Mouse (Mus musculus) forebrain, embryonic 13.5 days (tissue): ENCODE data around the gene Tsacc. TPM values are rescaled to one million over a fixed set of nuclear protein-coding genes. Genes with fewer than 3 reads are reported as not detected.

Experiments used
- ATAC-seq: fragments of 200-750 bp; cut with Nextera tagmentation; 2 replicates; pipeline ENCODE4 v1.8.0; 2017
- H3K27ac ChIP-seq: fragments of 300-500 bp; sonication (generic); 2 replicates; pipeline ENCODE4 v1.5.1; 2015; ENCODE audit warnings: inconsistent platforms, mild to moderate bottlenecking, moderate library complexity
- H3K27me3 ChIP-seq: fragments of 300-500 bp; sonication (generic); 2 replicates; pipeline ENCODE4 v1.6.1; 2015; ENCODE audit warnings: mild to moderate bottlenecking, inconsistent platforms
- H3K36me3 ChIP-seq: fragments of 300-500 bp; sonication (generic); 2 replicates; pipeline ENCODE4 v1.6.1; 2015; ENCODE audit warnings: mild to moderate bottlenecking, inconsistent platforms; ENCODE audit not compliant: poor library complexity, severe bottlenecking
- H3K4me1 ChIP-seq: fragments of 300-500 bp; sonication (generic); 2 replicates; pipeline ENCODE4 v1.6.1; 2015; ENCODE audit warnings: inconsistent platforms
- H3K4me2 ChIP-seq: fragments of 300-500 bp; sonication (generic); 2 replicates; pipeline ENCODE4 v1.6.1; 2015; ENCODE audit warnings: inconsistent platforms, mild to moderate bottlenecking, moderate library complexity
- H3K4me3 ChIP-seq: fragments of 300-500 bp; sonication (generic); 2 replicates; pipeline ENCODE4 v1.5.1; 2015; ENCODE audit warnings: mild to moderate bottlenecking, inconsistent platforms
- H3K9ac ChIP-seq: fragments of 300-500 bp; sonication (generic); 2 replicates; pipeline ENCODE4 v1.6.1; 2015; ENCODE audit warnings: mild to moderate bottlenecking, inconsistent platforms
- H3K9me3 ChIP-seq: fragments of 300-500 bp; sonication (generic); replicated peaks from 2 replicates; pipeline ENCODE4 v1.6.1; 2016; ENCODE audit warnings: inconsistent platforms
- WGBS: fragments of 180-500 bp; shearing (Covaris S2); methylation state at CpG from one replicate; pipeline ENCODE4 v1.1.7; 2015; 5-methylcytosine and 5-hydroxymethylcytosine counted together
- polyA plus RNA-seq: library from polyadenylated mRNA; unstranded; fragments of >200 nt; fragmentation: Nextera tagmentation; extraction: Ambion mirVana; gene quantifications from 2 replicates; pipeline ENCODE4 v1.2.1, GENCODE M21; 2015

Gene Tsacc
- 11.9 and 12.3 TPM in 2 replicates for polyA plus RNA-seq

DNA sequence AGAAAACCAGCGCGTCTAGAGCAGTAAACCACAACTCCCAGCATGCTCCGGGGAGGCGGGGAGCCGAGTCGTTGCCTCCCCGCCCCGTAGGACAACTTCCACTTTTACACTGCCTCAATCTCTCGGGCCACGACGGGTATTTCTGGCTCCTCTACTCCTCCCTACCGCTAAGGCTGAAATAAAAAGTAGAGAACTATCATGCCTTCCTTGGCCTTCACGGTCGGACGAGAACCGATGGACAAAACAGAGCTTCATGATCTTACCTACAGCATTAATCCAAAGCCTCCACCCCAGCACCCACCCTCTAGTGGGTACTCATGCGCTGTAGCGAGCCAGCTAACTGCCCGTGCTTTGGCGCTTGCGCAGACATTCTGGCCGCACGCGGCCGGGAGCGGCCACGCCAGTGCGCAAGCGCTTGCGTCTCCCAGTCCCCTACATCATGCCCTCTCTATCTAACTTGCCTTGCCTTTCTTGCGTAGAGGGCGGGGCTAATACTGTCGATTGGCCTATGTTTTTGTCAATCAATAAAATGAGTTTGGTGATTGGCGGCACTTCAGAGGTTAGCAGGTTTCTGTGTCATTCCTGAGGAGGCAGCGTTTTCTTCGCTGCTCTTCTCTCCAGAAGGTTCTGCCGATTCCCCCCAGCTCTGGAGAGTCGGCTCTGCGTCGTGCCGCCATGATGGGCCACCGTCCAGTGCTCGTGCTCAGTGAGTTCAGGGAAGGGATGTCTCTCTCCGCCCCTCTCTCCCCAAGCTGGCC is at the start of gene Tsacc, which contains the start of gene Cct3:
TSS of gene Tsacc (minus strand) at position 439 of the 758 bp plus-strand sequence.
TSS of gene Cct3 (plus strand) at position 556 of the 758 bp plus-strand sequence.
- ATAC-seq: peak; percentile 99
- H3K27ac ChIP-seq: peak within 1 kb of the TSS; percentile 91
- peak within 1 kb of the TSS; percentile 83 for H3K9ac ChIP-seq
- H3K4me1 ChIP-seq: peaks cover 26% of the 10 kb centered on the region
- peak within 1 kb of the TSS; percentile 76 for H3K4me3 ChIP-seq
- peak within 1 kb of the TSS; percentile 89 for H3K4me2 ChIP-seq
- WGBS: under 1% methylated on average over 43 of the region's 44 CpGs
- H3K36me3 ChIP-seq: peaks cover 29% of the 10 kb centered on the region
- no peaks in the 10 kb centered on the region for H3K27me3 ChIP-seq
- H3K9me3 ChIP-seq: no peaks in the 10 kb centered on the region

DNA sequence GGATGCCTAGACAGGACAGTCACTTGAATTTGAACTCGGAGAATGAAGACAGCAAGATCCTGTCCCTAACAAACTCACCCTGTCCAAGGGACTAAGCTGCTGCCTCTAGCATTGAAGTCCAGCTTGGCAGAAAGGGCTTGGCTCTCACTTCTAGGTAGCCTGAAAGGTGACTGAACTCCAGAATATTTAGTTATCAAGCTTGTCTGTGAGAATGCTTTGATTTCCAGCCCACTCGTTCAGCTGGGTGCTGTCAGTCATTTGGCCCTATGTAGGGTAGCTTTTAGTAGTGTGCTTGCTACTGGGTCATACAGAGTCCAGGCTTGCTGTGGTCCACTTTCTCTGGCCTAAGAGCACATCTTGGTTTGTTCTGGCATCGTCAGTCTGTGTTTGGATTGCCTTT is 42.2 kb upstream of the Tsacc start:
- Histone ChIP-seq H3K36me3 (peaks cover 29% of the 10 kb centered on the region), H3K4me1 (peaks cover 31% of the 10 kb centered on the region), H3K9me3 (no peaks in the 10 kb centered on the region), H3K27ac (no peak overlapping the region), H3K9ac (no peak overlapping the region), H3K4me3 (no peak overlapping the region), H3K4me2 (no peak overlapping the region), H3K27me3 (no peaks in the 10 kb centered on the region)
- 78% methylated on average over 3 of the region's 3 CpGs for WGBS
- ATAC-seq: no peak

DNA sequence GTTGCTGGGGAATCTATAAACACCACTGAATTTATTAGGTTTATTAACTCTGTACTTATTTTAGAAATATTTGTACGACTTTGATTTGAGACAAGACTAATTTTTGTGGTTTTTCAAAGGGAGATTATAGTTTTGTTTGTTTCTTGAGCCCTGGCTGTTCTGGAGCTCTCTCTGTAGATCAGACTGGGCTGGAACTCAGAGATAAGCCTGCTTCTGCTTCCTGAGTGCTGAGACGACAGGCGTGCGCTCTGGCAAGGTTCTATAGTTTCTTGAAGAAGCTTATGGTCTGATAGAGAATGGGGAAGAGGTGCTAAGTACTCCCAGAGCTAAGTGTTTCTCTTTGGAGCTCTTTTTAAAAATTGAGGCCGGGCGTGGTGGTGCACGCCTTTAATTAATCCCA is 41.5 kb upstream of the Tsacc start:
- Histone ChIP-seq H3K4me3 (no peak overlapping the region), H3K4me1 (peaks cover 31% of the 10 kb centered on the region), H3K4me2 (no peak overlapping the region), H3K9ac (no peak overlapping the region), H3K36me3 (peaks cover 22% of the 10 kb centered on the region), H3K27me3 (no peaks in the 10 kb centered on the region), H3K27ac (no peak overlapping the region), H3K9me3 (no peaks in the 10 kb centered on the region)
- ATAC-seq: no peak
- WGBS: 97% methylated on average over 7 of the region's 7 CpGs

DNA sequence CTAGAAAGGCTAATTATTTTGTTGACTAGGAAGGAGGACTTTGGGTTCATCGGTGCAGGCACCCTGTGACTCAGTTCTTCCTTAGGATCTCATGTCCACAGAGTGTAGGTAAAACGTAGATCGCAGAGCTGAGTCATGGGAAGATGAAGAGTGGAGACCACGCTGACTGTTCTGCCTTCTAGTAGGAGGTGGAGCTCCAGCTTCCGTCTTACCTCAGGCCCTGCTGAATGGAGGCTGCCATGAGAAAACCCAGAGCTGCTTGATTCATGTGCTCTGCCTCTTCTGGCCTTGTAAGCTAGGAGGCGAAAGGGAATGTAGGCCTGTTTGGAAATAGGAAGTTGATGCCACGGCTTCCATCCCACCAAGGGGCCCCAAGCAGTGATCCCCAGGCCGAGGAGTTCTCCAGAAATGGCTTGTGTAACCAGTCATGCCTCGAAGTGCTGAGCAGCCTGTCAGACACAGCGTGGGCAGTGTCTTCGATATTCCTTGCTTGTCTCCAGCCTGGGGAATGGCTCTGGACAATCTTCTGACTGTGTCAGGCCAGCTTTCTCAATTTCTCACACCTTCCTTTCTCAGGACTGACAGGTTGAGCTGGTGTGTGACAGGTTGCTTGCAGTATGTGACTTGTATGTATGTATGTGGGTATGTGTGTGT is 40.7 kb upstream of the Tsacc start:
- ATAC-seq: no peak
- Histone ChIP-seq H3K27ac (no peak overlapping the region; the same call in 1 of the 2 replicates), H3K36me3 (peaks cover 14% of the 10 kb centered on the region), H3K9ac (peak overlapping the region; percentile 45), H3K9me3 (no peaks in the 10 kb centered on the region), H3K4me2 (peak overlapping the region; percentile 76), H3K27me3 (no peaks in the 10 kb centered on the region), H3K4me3 (peak overlapping the region; percentile 85; the same call in 1 of the 2 replicates), H3K4me1 (peaks cover 31% of the 10 kb centered on the region)
- WGBS: 84% methylated on average over 11 of the region's 11 CpGs

DNA sequence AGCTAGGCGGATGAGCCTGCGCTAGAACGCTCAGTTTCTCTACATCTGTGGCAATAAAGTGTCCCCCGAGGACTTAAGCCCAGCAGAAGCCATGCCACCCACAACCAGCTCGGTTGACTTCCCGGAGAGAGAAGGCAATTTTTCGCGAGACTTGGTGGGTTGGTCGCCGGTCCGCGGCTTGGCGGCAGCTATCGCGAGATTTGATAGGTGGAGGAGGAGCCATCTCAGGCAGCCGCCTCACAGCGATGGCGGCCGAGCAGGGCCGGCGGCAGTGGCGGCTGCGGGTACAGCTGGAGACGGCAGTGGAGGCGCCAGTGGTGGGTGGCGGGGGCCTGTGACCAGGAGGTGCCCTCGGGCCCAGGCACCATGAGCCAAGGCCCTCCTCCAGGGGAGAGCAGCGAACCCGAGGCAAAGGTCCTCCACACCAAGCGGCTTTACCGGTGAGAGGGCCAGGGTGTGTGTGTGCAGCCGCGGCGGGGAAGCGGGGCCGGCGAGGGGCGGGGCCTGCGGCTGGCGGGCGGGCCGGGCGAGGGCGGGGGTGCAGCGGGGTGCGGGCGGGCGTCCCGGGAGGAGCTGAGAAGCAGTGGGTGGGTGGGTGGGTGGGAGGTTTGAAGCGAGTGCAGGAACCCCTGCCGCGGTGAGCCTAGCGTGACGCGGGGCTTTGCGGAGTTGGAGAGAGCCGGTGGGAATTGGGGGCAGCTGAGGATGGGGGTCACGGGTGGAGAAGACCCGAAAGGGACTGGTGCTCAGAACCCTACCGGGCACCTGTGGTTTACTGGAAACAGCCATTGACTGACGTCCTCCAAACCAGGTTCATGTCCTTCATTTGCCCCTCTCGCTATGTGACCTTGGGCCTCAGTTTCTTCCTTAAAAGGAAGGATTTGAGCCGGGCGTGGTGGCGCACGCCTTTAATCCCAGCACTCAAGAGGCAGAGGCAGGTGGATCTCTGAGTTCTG is 39.5 kb upstream of the Tsacc start, which contains the start of the genes Tmem79 and Smg5:
TSS of gene Tmem79 (minus strand) at position 91 of the 956 bp plus-strand sequence.
TSS of gene Smg5 (plus strand) at position 203 of the 956 bp plus-strand sequence.
- H3K9me3 ChIP-seq: no peaks in the 10 kb centered on the region
- H3K4me3 ChIP-seq: peak within 1 kb of the TSS; percentile 85
- ATAC-seq: peak; percentile 97
- H3K4me2 ChIP-seq: peak within 1 kb of the TSS; percentile 76
- H3K9ac ChIP-seq: peak within 1 kb of the TSS; percentile 93
- peak within 1 kb of the TSS; percentile 94 for H3K27ac ChIP-seq
- 4% methylated on average over 48 of the region's 66 CpGs for WGBS
- 0 out of 2 replicates have a peak, but pooled peaks cover 3% of the 10 kb centered on the region for H3K36me3 ChIP-seq
- H3K4me1 ChIP-seq: peaks cover 31% of the 10 kb centered on the region
- no peaks in the 10 kb centered on the region for H3K27me3 ChIP-seq

DNA sequence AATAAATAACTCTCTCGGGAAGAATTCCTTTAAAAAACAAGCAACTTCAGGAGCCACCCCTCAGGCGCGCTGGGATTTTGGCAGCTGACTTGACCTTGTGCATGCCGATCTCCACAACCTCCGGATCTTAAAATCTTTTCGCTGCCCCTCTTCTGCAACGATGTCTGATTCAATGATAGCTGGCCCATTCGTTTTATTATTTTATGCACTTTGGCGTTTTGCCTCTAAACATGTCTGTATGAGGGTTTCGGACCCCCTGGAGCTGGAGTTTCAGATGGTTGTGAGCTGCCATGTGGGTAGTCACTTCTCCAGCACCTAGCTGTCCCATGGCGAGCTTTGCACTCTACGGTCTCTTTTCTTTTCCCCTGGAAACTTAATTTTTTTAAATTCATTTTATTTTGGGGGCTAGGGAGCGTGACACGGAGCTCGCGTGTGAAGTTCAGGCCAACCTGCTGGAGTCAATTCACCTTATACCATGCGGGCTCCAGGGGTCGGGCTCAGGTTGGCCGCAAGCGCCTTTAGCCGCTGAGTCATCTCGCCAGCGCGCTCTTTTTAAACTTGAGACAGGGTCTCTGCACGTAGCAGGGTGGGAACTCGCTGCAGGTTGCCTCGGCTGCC is 38.7 kb upstream of the Tsacc start:
- Histone ChIP-seq H3K4me1 (peaks cover 31% of the 10 kb centered on the region), H3K9me3 (no peaks in the 10 kb centered on the region), H3K36me3 (0 out of 2 replicates have a peak, but pooled peaks cover under 1% of the 10 kb centered on the region), H3K4me2 (peak overlapping the region; percentile 76), H3K4me3 (peak overlapping the region; percentile 85), H3K27ac (peak overlapping the region; percentile 94), H3K27me3 (no peaks in the 10 kb centered on the region), H3K9ac (peak overlapping the region; percentile 93)
- WGBS: 2% methylated on average over 27 of the region's 27 CpGs
- peak; percentile 68 for ATAC-seq

DNA sequence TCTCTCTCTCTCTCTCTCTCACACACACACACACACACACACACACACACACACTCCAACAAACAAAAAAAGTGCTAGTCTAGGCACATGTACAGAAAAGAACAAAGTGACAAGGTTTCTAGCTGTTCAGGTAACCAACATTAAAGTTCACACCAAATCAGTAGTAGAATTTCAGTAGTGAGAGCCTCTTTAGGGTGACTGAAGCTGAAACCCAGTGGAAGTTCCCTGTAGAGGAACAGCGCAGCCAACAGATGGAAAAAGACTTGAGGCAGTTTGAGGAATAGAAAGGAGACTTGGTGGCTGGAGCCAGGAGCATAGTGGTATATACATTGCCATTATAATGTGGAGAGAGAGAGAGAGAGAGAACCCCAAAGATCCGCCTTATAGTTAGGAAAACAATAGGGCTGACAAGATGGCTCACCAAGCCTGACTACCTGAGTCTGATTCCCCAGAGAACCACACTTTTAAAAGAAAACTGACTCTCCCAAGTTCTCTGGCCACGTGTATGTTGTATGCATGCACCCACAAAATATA is 38.2 kb upstream of the Tsacc start:
- Histone ChIP-seq H3K4me3 (peak overlapping the region; percentile 85), H3K4me2 (peak overlapping the region; percentile 76), H3K36me3 (no peaks in the 10 kb centered on the region), H3K27ac (no peak overlapping the region), H3K9me3 (no peaks in the 10 kb centered on the region), H3K4me1 (peaks cover 31% of the 10 kb centered on the region), H3K9ac (peak overlapping the region; percentile 93), H3K27me3 (no peaks in the 10 kb centered on the region)
- ATAC-seq: no peak
- WGBS: 39% methylated on average over 3 of the region's 3 CpGs

DNA sequence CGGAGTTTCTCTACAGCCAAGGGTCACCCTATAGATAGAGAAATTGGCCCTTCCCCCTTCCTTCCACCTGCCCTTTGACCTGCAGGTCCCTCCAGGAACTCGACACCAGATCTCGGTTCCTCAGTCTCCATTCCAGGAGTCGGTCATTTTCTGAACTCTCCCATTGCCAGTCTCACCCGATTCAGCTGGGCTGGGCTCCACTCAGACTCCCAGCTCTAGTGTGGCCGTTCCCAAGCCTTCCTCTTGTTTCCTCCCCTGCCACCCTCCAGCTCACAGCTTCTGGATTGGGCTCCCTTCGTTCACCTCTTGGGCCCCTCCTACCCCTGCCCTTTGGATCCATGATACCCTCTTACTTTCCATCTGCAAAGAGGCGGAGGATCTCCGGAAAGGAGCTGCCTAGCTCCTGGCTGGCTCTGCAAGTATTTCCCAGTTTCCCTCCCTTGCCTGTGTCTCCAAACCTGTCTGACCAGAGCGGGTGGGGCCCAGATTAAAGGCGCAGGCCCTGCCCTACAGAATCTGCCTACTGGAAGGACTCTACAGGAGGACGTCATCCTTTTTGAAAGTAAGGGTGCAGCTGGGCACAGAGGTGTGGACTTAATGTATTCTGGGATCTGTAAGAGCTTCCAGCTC is 37.3 kb upstream of the Tsacc start:
- no peak overlapping the region for H3K4me2 ChIP-seq
- H3K36me3 ChIP-seq: peaks cover 7% of the 10 kb centered on the region
- H3K27ac ChIP-seq: no peak overlapping the region
- no peaks in the 10 kb centered on the region for H3K27me3 ChIP-seq
- WGBS: 66% methylated on average over 12 of the region's 12 CpGs
- H3K9me3 ChIP-seq: no peaks in the 10 kb centered on the region
- H3K4me1 ChIP-seq: peaks cover 31% of the 10 kb centered on the region
- H3K4me3 ChIP-seq: no peak overlapping the region
- ATAC-seq: no peak
- peak overlapping the region; percentile 9; the same call in 1 of the 2 replicates for H3K9ac ChIP-seq

DNA sequence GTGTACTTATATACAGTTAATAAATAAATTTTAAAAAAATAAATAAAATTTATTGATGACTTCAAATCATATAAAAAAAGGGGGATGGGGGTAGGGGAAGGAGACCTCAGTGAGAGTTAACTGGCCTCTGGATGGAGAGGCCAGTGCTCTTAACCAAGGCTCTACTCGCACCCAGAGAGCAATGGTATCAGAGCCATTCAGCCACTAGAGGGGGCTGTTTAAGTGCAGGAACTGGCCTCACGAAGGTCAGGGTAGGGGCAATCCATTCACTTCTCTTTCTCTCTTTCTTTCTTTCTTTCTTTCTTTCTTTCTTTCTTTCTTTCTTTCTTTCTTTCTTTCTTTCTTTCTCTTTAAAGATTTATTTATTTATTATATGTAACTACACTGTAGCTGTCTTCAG is 34.5 kb upstream of the Tsacc start:
- H3K36me3 ChIP-seq: peaks cover 22% of the 10 kb centered on the region
- no peaks in the 10 kb centered on the region for H3K9me3 ChIP-seq
- no peaks in the 10 kb centered on the region for H3K27me3 ChIP-seq
- H3K27ac ChIP-seq: no peak overlapping the region
- no peak overlapping the region for H3K4me3 ChIP-seq
- H3K4me2 ChIP-seq: no peak overlapping the region
- no peak overlapping the region for H3K9ac ChIP-seq
- 26% methylated on average over 2 of the region's 2 CpGs for whole genome bisulfite sequencing
- no peak for ATAC-seq
- H3K4me1 ChIP-seq: peaks cover 16% of the 10 kb centered on the region

DNA sequence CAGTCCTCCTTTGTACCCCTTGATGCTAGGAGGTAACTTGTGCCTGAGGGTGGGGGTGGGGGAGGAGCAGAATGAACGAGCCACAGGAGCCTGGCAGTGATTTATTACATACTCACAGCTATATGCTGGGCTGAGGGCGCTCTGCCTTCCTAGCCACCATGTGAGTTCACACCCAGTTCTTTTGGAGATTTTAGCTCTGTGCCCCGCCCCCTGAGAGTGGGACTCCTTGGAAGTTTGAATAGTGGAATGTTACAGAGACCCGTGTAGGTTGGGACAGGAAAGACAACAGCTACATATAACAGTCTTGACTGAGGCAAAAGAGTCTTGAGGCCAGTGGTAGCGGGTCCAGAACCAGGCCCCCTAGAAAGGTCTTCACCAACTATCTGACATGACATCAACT is 32.2 kb upstream of the Tsacc start:
- Histone ChIP-seq H3K9ac (no peak overlapping the region), H3K27me3 (no peaks in the 10 kb centered on the region), H3K4me2 (no peak overlapping the region), H3K27ac (no peak overlapping the region), H3K4me3 (no peak overlapping the region), H3K9me3 (no peaks in the 10 kb centered on the region), H3K4me1 (peaks cover 11% of the 10 kb centered on the region), H3K36me3 (peaks cover 22% of the 10 kb centered on the region)
- ATAC-seq: no peak
- WGBS: 81% methylated on average over 5 of the region's 5 CpGs
